8 mouse cellular contexts compared by ENCODE assay signal in genomic region chr1:86448272-86448671, GRCm38 (mm10). TPM values are rescaled to one million over a fixed set of nuclear protein-coding genes. Genes with fewer than 3 reads are reported as not detected.
DNase-seq lines count a peak whose midpoint lies in the region; ATAC-seq lines count a peak whose summit lies in the region.

No protein-coding gene starts in this region.

- ATAC-seq in kidney, embryonic 16.5 days (ENCODE audit: low FRiP score, low TSS enrichment), result peak; percentile 32; the same call in 1 of the 2 replicates

- H3K27ac ChIP-seq in kidney, embryonic 16.5 days (ENCODE audit: low read length), result peak overlapping the region; percentile 93
- peak overlapping the region; percentile 85 for H3K27ac ChIP-seq in heart, embryonic 10.5 days

- WGBS in kidney, embryonic 16.5 days, result 8% methylated on average over 4 of the region's 4 CpGs
- WGBS in heart, embryonic 10.5 days, result 29% methylated on average over 4 of the region's 4 CpGs

- peak overlapping the region; percentile 10; the same call in 1 of the 2 replicates for H3K4me2 ChIP-seq in kidney, embryonic 16.5 days (replicated peaks; ENCODE audit: low read depth, low read length)

- no peaks in the 10 kb centered on the region for H3K27me3 ChIP-seq in kidney, embryonic 16.5 days (ENCODE audit: insufficient read depth, low read length)
- no peaks in the 10 kb centered on the region for H3K27me3 ChIP-seq in heart, embryonic 10.5 days (ENCODE audit: insufficient read depth, poor library complexity, severe bottlenecking)

- H3K4me1 ChIP-seq in kidney, embryonic 16.5 days (ENCODE audit: insufficient read depth, low read length), result peaks cover 31% of the 10 kb centered on the region
- H3K4me1 ChIP-seq in heart, embryonic 10.5 days, result peaks cover 21% of the 10 kb centered on the region

- DNase-seq in kidney, adult 18-20 months, result no peak
- DNase-seq in adrenal gland, postnatal 36 days, result peak; percentile 56 to 57
- no peak for DNase-seq in heart, embryonic 10.5 days (ENCODE audit: low spot score)
- DNase-seq in lung, postnatal 10 days, result peak; percentile 78
- DNase-seq in embryo, embryonic 11 days, result no peak
- no peak for DNase-seq in cerebellum, adult 11-12 months
- DNase-seq in yolk sac, embryonic 10.5 days (ENCODE audit: low spot score), result no peak

- no peak overlapping the region for H3K4me3 ChIP-seq in kidney, embryonic 16.5 days (ENCODE audit: low read length)
- no peak overlapping the region for H3K4me3 ChIP-seq in heart, embryonic 10.5 days

- H3K9me3 ChIP-seq in kidney, embryonic 16.5 days (ENCODE audit: low read length), result no peaks in the 10 kb centered on the region
- H3K9me3 ChIP-seq in heart, embryonic 10.5 days, result no peaks in the 10 kb centered on the region

- H3K36me3 ChIP-seq in kidney, embryonic 16.5 days (ENCODE audit: insufficient read depth, low read length), result no peaks in the 10 kb centered on the region
- H3K36me3 ChIP-seq in heart, embryonic 10.5 days, result no peaks in the 10 kb centered on the region

- peak overlapping the region; percentile 51 for H3K9ac ChIP-seq in kidney, embryonic 16.5 days (replicated peaks; ENCODE audit: low read length)

RNA-seq across cellular contexts. Expression of gene Tex44, which starts 22.1 kb away (rescaled TPM):
- polyA plus RNA-seq in kidney, embryonic 16.5 days (2015; fragmentation: Nextera tagmentation; extraction: Ambion mirVana), result not detected in 2 replicates
- not detected for total RNA-seq in adrenal gland, postnatal 36 days (2021)
- polyA plus RNA-seq in heart, embryonic 10.5 days (2016; fragmentation: Nextera tagmentation; extraction: Ambion mirVana), result not detected in 2 replicates

RNA-seq across cellular contexts. Expression of gene Nmur1, which starts 22.2 kb away (rescaled TPM):
- polyA plus RNA-seq in kidney, embryonic 16.5 days (2015; fragmentation: Nextera tagmentation; extraction: Ambion mirVana), result 0.12 TPM in 1 of 2 replicates, not detected in the other
- not detected for total RNA-seq in adrenal gland, postnatal 36 days (2021)
- polyA plus RNA-seq in heart, embryonic 10.5 days (2016; fragmentation: Nextera tagmentation; extraction: Ambion mirVana), result 0.10 TPM in 1 of 2 replicates, not detected in the other

Comparison
In these comparisons a context has a peak if more than half of its experiments do, and no peak if none do; other contexts are left out.
1. DNase-seq: peak in adrenal gland, postnatal 36 days (2 of 2) and lung, postnatal 10 days (single experiment); none in kidney, adult 18-20 months (single experiment), heart, embryonic 10.5 days (single experiment), embryo, embryonic 11 days (single experiment), cerebellum, adult 11-12 months (single experiment) and yolk sac, embryonic 10.5 days (single experiment).